Mouse (Mus musculus): ENCODE results near the gene Flnb.

GRCm38 (mm10) chr14:7838564-7839089 is 20.9 kb downstream of the Flnb start:
- TF ChIP-seq SRF (IDR thresholded peaks at IDR 0.05; ENCODE audit: control insufficient read depth, insufficient read length, low read depth): no peak
- TF ChIP-seq USF1 (IDR thresholded peaks at IDR 0.05; ENCODE audit: low read depth): no peak
- no peak for TF ChIP-seq POLR2A (IDR thresholded peaks at IDR 0.05; ENCODE audit: insufficient read length, low read depth)
- no peak for TF ChIP-seq E2F4 (IDR thresholded peaks at IDR 0.05; ENCODE audit: insufficient read depth)
- no peak for TF ChIP-seq MYOG (IDR thresholded peaks at IDR 0.05; ENCODE audit: control insufficient read depth in 1 of 3, insufficient read depth in 1 of 3, insufficient read length in 2 of 3, low read depth in 2 of 3)
- TF ChIP-seq TCF12 (IDR thresholded peaks at IDR 0.05; ENCODE audit: insufficient read depth, poor library complexity, severe bottlenecking): no peak
- TF ChIP-seq MAX (IDR thresholded peaks at IDR 0.05; ENCODE audit: low read depth): no peak
- TF ChIP-seq REST (IDR thresholded peaks at IDR 0.05; ENCODE audit: insufficient read depth, insufficient read length): no peak
- TF ChIP-seq MYOD1 (IDR thresholded peaks at IDR 0.05; ENCODE audit: control insufficient read depth in 1 of 3, insufficient read length in 2 of 3, low read depth in 2 of 3): no peak
- TF ChIP-seq POLR2AphosphoS2 (IDR thresholded peaks at IDR 0.05; ENCODE audit: insufficient read length, low read depth): no peak
- TF ChIP-seq CEBPB (IDR thresholded peaks at IDR 0.05; ENCODE audit: insufficient read depth, poor library complexity, severe bottlenecking): no peak
- no peak for TF ChIP-seq TCF3 (IDR thresholded peaks at IDR 0.05; ENCODE audit: insufficient read length, low read depth)
